Mouse (Mus musculus) cerebellum, postnatal 36 days (tissue): ENCODE results near the gene Rnaseh1.

Experiments used
- DNase-seq, 2 experiments: peaks; one replicate each; pipeline ENCODE4 v3.0.0; 2021 to 2022; ENCODE audit warnings: mixed read lengths in 2 of 2

The Rnaseh1 gene

GRCm38 (mm10) chr12:28674038-28674720, 24.8 kb downstream of the Rnaseh1 start:
- no peak for DNase-seq

- DNase-seq: peak; percentile 81
These were observed 25.9 kb downstream of the Rnaseh1 start, which contains the start of gene Adi1 for GRCm38 (mm10) chr12:28675121-28675924. TSS of gene Adi1 (plus strand) at chr12:28675231.

- no peak for DNase-seq
These were observed 26.5 kb downstream of the Rnaseh1 start for GRCm38 (mm10) chr12:28675925-28676209.

- DNase-seq: no peak
These were observed 35.3 kb downstream of the Rnaseh1 start for GRCm38 (mm10) chr12:28684674-28685073.

GRCm38 (mm10) chr12:28685771-28686170, 36.4 kb downstream of the Rnaseh1 start:
- DNase-seq: no peak

GRCm38 (mm10) chr12:28686199-28686879, 36.9 kb downstream of the Rnaseh1 start:
- DNase-seq: no peak

GRCm38 (mm10) chr12:28688996-28689395, 39.6 kb downstream of the Rnaseh1 start:
- DNase-seq: no peak

- no peak for DNase-seq
These were observed 41.3 kb downstream of the Rnaseh1 start for GRCm38 (mm10) chr12:28690730-28691129.

GRCm38 (mm10) chr12:28693738-28694137, 44.3 kb downstream of the Rnaseh1 start:
- no peak for DNase-seq

GRCm38 (mm10) chr12:28694231-28694630, 44.8 kb downstream of the Rnaseh1 start:
- DNase-seq: no peak

GRCm38 (mm10) chr12:28694776-28695175, 45.4 kb downstream of the Rnaseh1 start:
- DNase-seq: peak; percentile 36 to 45

GRCm38 (mm10) chr12:28697821-28698595, 48.6 kb downstream of the Rnaseh1 start:
- DNase-seq: no peak

GRCm38 (mm10) chr12:28699086-28699485, 49.7 kb downstream of the Rnaseh1 start:
- DNase-seq: no peak

- peak; percentile 75 to 87 for DNase-seq
These were observed 50.3 kb downstream of the Rnaseh1 start for GRCm38 (mm10) chr12:28699656-28700055.

GRCm38 (mm10) chr12:28700101-28700511, 50.7 kb downstream of the Rnaseh1 start:
- no peak for DNase-seq

- DNase-seq: peak; percentile 72 to 82
These were observed 51.2 kb downstream of the Rnaseh1 start for GRCm38 (mm10) chr12:28700561-28701025.

GRCm38 (mm10) chr12:28701302-28701701, 51.9 kb downstream of the Rnaseh1 start:
- no peak for DNase-seq

- DNase-seq: no peak
These were observed 55.0 kb downstream of the Rnaseh1 start for GRCm38 (mm10) chr12:28704381-28704780.

- no peak for DNase-seq
These were observed 55.8 kb downstream of the Rnaseh1 start for GRCm38 (mm10) chr12:28705204-28705603.

- DNase-seq: no peak
These were observed 58.8 kb downstream of the Rnaseh1 start for GRCm38 (mm10) chr12:28708154-28708553.
